Mouse (Mus musculus) CH12.LX (cell line): ENCODE data around the gene Pigl. TPM values are rescaled to one million over a fixed set of nuclear protein-coding genes. Genes with fewer than 3 reads are reported as not detected.

ENCODE experiments used
- DNase-seq: peaks from one replicate; pipeline ENCODE4 v3.0.0-alpha.2; 2013; ENCODE audit errors: extremely low read depth
- H3K27ac ChIP-seq: 2 replicates; pipeline ENCODE4 v1.5.1; 2012; ENCODE audit warnings: low read depth, mild to moderate bottlenecking, control low read depth, moderate library complexity; ENCODE audit not compliant: insufficient read depth
- H3K27me3 ChIP-seq: replicated peaks from 2 replicates; pipeline ENCODE3; 2012; ENCODE audit warnings: inconsistent platforms
- H3K36me3 ChIP-seq, 2 experiments: replicated peaks in 1 of 2; 2 replicates each; pipeline versions ENCODE3 to v1.6.1; 2012; ENCODE audit warnings: inconsistent platforms in 1 of 2, low read length in 1 of 2, mild to moderate bottlenecking in 1 of 2, mixed read lengths in 1 of 2, moderate library complexity in 1 of 2; ENCODE audit not compliant: control insufficient read depth in 1 of 2, insufficient read depth in 1 of 2
- H3K4me1 ChIP-seq, 2 experiments: 2 replicates each; pipeline ENCODE4 v1.6.1; 2012; ENCODE audit warnings: inconsistent platforms in 1 of 2, moderate library complexity in 1 of 2; ENCODE audit not compliant: insufficient read depth in 2 of 2, control insufficient read depth in 1 of 2
- H3K4me2 ChIP-seq: 2 replicates; pipeline ENCODE4 v1.6.1; 2012; ENCODE audit warnings: low read depth, mild to moderate bottlenecking, control low read depth; ENCODE audit not compliant: poor library complexity, insufficient read depth, severe bottlenecking
- H3K4me3 ChIP-seq, 3 experiments: fragments of 150-350 bp in 1 of 3; sonication (generic) in 1 of 3; replicated peaks in 1 of 3; 2 replicates each; pipeline versions ENCODE3 to v1.5.1; 2011 to 2012; ENCODE audit warnings: low read depth in 2 of 3, low read length in 2 of 3, mild to moderate bottlenecking in 2 of 3, moderate library complexity in 2 of 3, control low read depth in 1 of 3, improper control_type of control experiment in 1 of 3, inconsistent platforms in 1 of 3, mixed read lengths in 1 of 3; ENCODE audit not compliant: poor library complexity in 1 of 3
- H3K79me2 ChIP-seq: replicated peaks from 2 replicates; pipeline ENCODE4 v1.6.1; 2012; ENCODE audit warnings: mild to moderate bottlenecking, moderate library complexity; ENCODE audit not compliant: control insufficient read depth, poor library complexity, insufficient read depth, severe bottlenecking; ENCODE audit errors: extremely low read depth
- H3K9ac ChIP-seq: 2 replicates; pipeline ENCODE4 v1.6.1; 2012; ENCODE audit warnings: low read depth, mild to moderate bottlenecking, control low read depth, moderate library complexity; ENCODE audit not compliant: insufficient read depth
- H3K9me3 ChIP-seq: replicated peaks from 2 replicates; pipeline ENCODE3; 2012; ENCODE audit warnings: low read length, inconsistent platforms, mixed read lengths
- BHLHE40 ChIP-seq: IDR thresholded peaks from 2 replicates; pipeline ENCODE4 v1.6.1; 2011; ENCODE audit warnings: mild to moderate bottlenecking, low read depth, low read length, improper control_type of control experiment
- CHD1 ChIP-seq: IDR thresholded peaks from 2 replicates; pipeline ENCODE4 v1.6.1; 2012; ENCODE audit warnings: low read depth, low read length, improper control_type of control experiment, inconsistent platforms
- CHD2 ChIP-seq: IDR thresholded peaks from 2 replicates; pipeline ENCODE4 v1.6.1; 2011; ENCODE audit warnings: low read length, improper control_type of control experiment
- E2F4 ChIP-seq: IDR thresholded peaks from 2 replicates; pipeline ENCODE4 v1.6.1; 2011; ENCODE audit warnings: low read depth, low read length, improper control_type of control experiment; ENCODE audit not compliant: insufficient replicate concordance
- ETS1 ChIP-seq: conservative IDR thresholded peaks from 2 replicates; pipeline ENCODE4 v1.6.1; 2012; ENCODE audit warnings: low read depth, mild to moderate bottlenecking, inconsistent platforms, low read length, improper control_type of control experiment, moderate library complexity
- JUN ChIP-seq: IDR thresholded peaks from 2 replicates; pipeline ENCODE4 v1.6.1; 2011; ENCODE audit warnings: low read depth, mild to moderate bottlenecking, low read length, improper control_type of control experiment, moderate library complexity; ENCODE audit not compliant: insufficient read depth
- KAT2A ChIP-seq: IDR thresholded peaks from 2 replicates; pipeline ENCODE4 v1.6.1; 2012; ENCODE audit warnings: low read length, improper control_type of control experiment, inconsistent platforms; ENCODE audit not compliant: insufficient replicate concordance
- MAFK ChIP-seq: IDR thresholded peaks from 2 replicates; pipeline ENCODE4 v1.6.1; 2011; ENCODE audit warnings: low read length, improper control_type of control experiment; ENCODE audit not compliant: insufficient replicate concordance
- MXI1 ChIP-seq: IDR thresholded peaks from 2 replicates; pipeline ENCODE4 v1.6.1; 2011; ENCODE audit warnings: mild to moderate bottlenecking, low read depth, low read length, improper control_type of control experiment
- MYC ChIP-seq: IDR thresholded peaks from 2 replicates; pipeline ENCODE4 v1.6.1; 2011; ENCODE audit warnings: low read depth, mild to moderate bottlenecking, improper control_type of control experiment, low read length
- NELFE ChIP-seq: IDR thresholded peaks from 2 replicates; pipeline ENCODE4 v1.6.1; 2011; ENCODE audit warnings: low read depth, low read length, improper control_type of control experiment
- NRF1 ChIP-seq: IDR thresholded peaks from 2 replicates; pipeline ENCODE4 v1.6.1; 2014; ENCODE audit warnings: low read depth, mild to moderate bottlenecking, inconsistent platforms, low read length, improper control_type of control experiment, moderate library complexity
- POLR2AphosphoS2 ChIP-seq: IDR thresholded peaks from 2 replicates; pipeline ENCODE4 v1.6.1; 2011; ENCODE audit warnings: low read depth, low read length, improper control_type of control experiment
- RAD21 ChIP-seq: IDR thresholded peaks from 2 replicates; pipeline ENCODE4 v1.6.1; 2011; ENCODE audit warnings: low read depth, mild to moderate bottlenecking, low read length, improper control_type of control experiment, moderate library complexity
- RCOR1 ChIP-seq: conservative IDR thresholded peaks from 2 replicates; pipeline ENCODE4 v1.6.1; 2012; ENCODE audit warnings: low read depth, mild to moderate bottlenecking, inconsistent platforms, low read length, improper control_type of control experiment
- SIN3A ChIP-seq: IDR thresholded peaks from 2 replicates; pipeline ENCODE4 v1.6.1; 2012; ENCODE audit warnings: low read length, improper control_type of control experiment, inconsistent platforms
- SMC3 ChIP-seq: IDR thresholded peaks from 2 replicates; pipeline ENCODE4 v1.6.1; 2011; ENCODE audit warnings: low read depth, low read length, improper control_type of control experiment
- TBP ChIP-seq: conservative IDR thresholded peaks from 2 replicates; pipeline ENCODE4 v1.6.1; 2011; ENCODE audit warnings: low read depth, low read length, improper control_type of control experiment
- TCF12 ChIP-seq: IDR thresholded peaks from 2 replicates; pipeline ENCODE4 v1.6.1; 2014; ENCODE audit warnings: low read depth, mild to moderate bottlenecking, inconsistent platforms, low read length, improper control_type of control experiment
- UBTF ChIP-seq: IDR thresholded peaks from 2 replicates; pipeline ENCODE4 v1.6.1; 2012; ENCODE audit warnings: low read depth, mild to moderate bottlenecking, inconsistent platforms, low read length, improper control_type of control experiment, moderate library complexity
- USF2 ChIP-seq: conservative IDR thresholded peaks from 2 replicates; pipeline ENCODE4 v1.6.1; 2011; ENCODE audit warnings: low read depth, low read length, improper control_type of control experiment
- ZKSCAN1 ChIP-seq: IDR thresholded peaks from 2 replicates; pipeline ENCODE4 v1.6.1; 2012; ENCODE audit warnings: low read depth, inconsistent platforms, low read length, improper control_type of control experiment, borderline replicate concordance
- ZMIZ1 ChIP-seq: IDR thresholded peaks from 2 replicates; pipeline ENCODE4 v1.6.1; 2012; ENCODE audit warnings: low read depth, mild to moderate bottlenecking, inconsistent platforms, low read length, improper control_type of control experiment
- ZNF384 ChIP-seq: IDR thresholded peaks from 2 replicates; pipeline ENCODE4 v1.6.1; 2012; ENCODE audit warnings: low read depth, low read length, improper control_type of control experiment, inconsistent platforms
- dilution Hi-C: fragments of 300-500 bp; cut with MboI; formaldehyde crosslinking; loops from 2 replicates; pipeline ENCODE4 v1.14.3; 2020; ENCODE audit warnings: low sequenced_read_pairs; ENCODE audit not compliant: extremely low pct_unique_long_range_greater_than_20kb, extremely low pct_ligation_motif_present
- in situ Hi-C: fragments of 300-500 bp; cut with MboI; formaldehyde crosslinking; loops from 3 replicates; pipeline ENCODE4 v1.14.3; 2019; ENCODE audit warnings: low sequenced_read_pairs, low pct_ligation_motif_present, low pct_unique_long_range_greater_than_20kb, mixed read lengths
- polyA plus RNA-seq: library from polyadenylated mRNA; unstranded; fragments of >175 nt; gene quantifications from 2 replicates; pipeline ENCODE4 v1.2.1, GENCODE M21; 2012; ENCODE audit warnings: low read depth; ENCODE audit not compliant: insufficient read length
- total RNA-seq, 2 experiments: library from RNA; depleted of rRNA; stranded (reverse); fragments of 300-350 nt in 1 of 2; fragments of >200 nt in 1 of 2; gene quantifications; 2 replicates each; pipeline ENCODE4 v1.2.3; 2012 to 2014

Gene Pigl
- total and polyA plus RNA-seq, 3 experiments, result 4.4 to 9.1 (median 5.6) TPM

DNA sequence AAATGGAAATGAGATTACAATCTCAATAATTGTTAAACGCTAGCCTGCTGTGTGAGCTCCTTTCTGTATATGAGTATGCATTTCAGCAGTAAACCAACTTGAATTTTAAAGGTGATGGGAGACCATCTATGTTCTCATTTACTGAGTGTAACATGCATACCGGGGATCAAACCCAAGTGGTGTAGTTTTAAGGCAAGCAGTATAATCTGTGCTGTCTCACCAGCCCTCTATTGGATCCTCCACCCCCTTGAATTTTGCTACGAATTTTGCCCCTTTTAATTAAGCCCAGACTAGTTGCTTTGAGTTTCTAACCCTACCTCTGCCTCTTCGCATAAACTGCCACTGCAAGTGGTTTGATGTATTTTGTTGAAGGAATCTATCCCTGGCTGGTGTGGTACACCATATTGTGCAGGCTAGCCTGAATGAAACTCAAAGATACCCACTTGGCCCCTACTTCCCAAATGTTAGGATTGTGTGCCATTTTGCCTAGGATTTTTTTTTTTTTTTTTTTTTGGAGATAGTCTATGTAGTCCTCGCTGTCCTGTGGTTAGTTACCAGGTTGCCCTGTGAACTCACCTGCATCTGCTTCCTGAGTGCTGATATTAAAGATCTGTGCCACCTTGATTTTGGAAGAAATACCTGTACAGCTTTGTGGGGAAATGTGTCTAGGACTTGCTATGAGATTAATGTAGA lies 96.0 kb downstream of the Pigl start:
- H3K4me1 ChIP-seq, result peaks cover 6 to 37% of the 10 kb centered on the region in 2 experiments; a peak in 3 of 4 replicates
- H3K9ac ChIP-seq, result peak overlapping the region; percentile 89
- no peak for DNase-seq
- H3K4me2 ChIP-seq, result peak overlapping the region; percentile 99
- dilution Hi-C loops, result no loop called here
- peaks cover 18 to 24% of the 10 kb centered on the region in 2 experiments for H3K36me3 ChIP-seq
- no peaks in the 10 kb centered on the region for H3K27me3 ChIP-seq
- no peak overlapping the region for H3K27ac ChIP-seq
- no peaks in the 10 kb centered on the region for H3K9me3 ChIP-seq
- peaks cover 31% of the 10 kb centered on the region for H3K79me2 ChIP-seq
- TF ChIP-seq SIN3A, result peak; percentile 57
- no peak for TF ChIP-seq KAT2A
- no peak for TF ChIP-seq MAFK
- 0 out of 2 replicates have a peak, but pooled peaks have one; percentile 16 for TF ChIP-seq TCF12
- no peak for TF ChIP-seq BHLHE40
- TF ChIP-seq CHD1, result 0 out of 2 replicates have a peak, but pooled peaks have one; percentile 17
- no peak for TF ChIP-seq UBTF
- peak; percentile 57 for TF ChIP-seq RCOR1
- TF ChIP-seq USF2, result no peak
- peak; percentile 41; the same call in 1 of the 2 replicates for TF ChIP-seq MXI1
- TF ChIP-seq MYC, result no peak
- no peak for TF ChIP-seq RAD21
- TF ChIP-seq NRF1, result no peak
- peak; percentile 42; the same call in 1 of the 2 replicates for TF ChIP-seq CHD2
- TF ChIP-seq ETS1, result 0 out of 2 replicates have a peak, but pooled peaks have one; percentile 9
- TF ChIP-seq ZKSCAN1, result no peak
- peak; percentile 91 for TF ChIP-seq POLR2AphosphoS2
- TF ChIP-seq SMC3, result peak; percentile 18; the same call in 1 of the 2 replicates
- peak; percentile 58; the same call in 1 of the 2 replicates for TF ChIP-seq ZMIZ1
- TF ChIP-seq TBP, result 0 out of 2 replicates have a peak, but pooled peaks have one; percentile 6
- TF ChIP-seq JUN, result no peak
- TF ChIP-seq ZNF384, result peak; percentile 68
- 0 out of 2 replicates have a peak, but pooled peaks have one; percentile 14 for TF ChIP-seq NELFE
- TF ChIP-seq E2F4, result no peak
- TF ChIP-seq, all 38 proteins: peak for 13
- H3K4me3 ChIP-seq, result peak overlapping the region; percentile 33 to 84 (median 56)
- in situ Hi-C loops, result no loop called here
